Mouse (Mus musculus) lung, embryonic 16.5 days (tissue): ENCODE measurements around the gene Tsc22d1. TPM values are rescaled to one million over a fixed set of nuclear protein-coding genes. Genes with fewer than 3 reads are reported as not detected.
A peak's percentile ranks its signal among the peaks of the same experiment; 100 is the strongest.

Experiments used
- ATAC-seq: fragments of 200-750 bp; cut with Nextera tagmentation; 2 replicates; pipeline ENCODE4 v1.8.0; 2017; ENCODE audit warnings: low read depth, mild to moderate bottlenecking, moderate library complexity
- H3K27ac ChIP-seq: fragments of 300-500 bp; sonication (generic); 2 replicates; pipeline ENCODE4 v1.5.1; 2014; ENCODE audit warnings: mild to moderate bottlenecking, control low read depth, low read length
- H3K27me3 ChIP-seq: fragments of 300-500 bp; sonication (generic); 2 replicates; pipeline ENCODE4 v1.6.1; 2014; ENCODE audit warnings: low read depth, low read length, mixed read lengths; ENCODE audit not compliant: control insufficient read depth, insufficient read depth
- H3K36me3 ChIP-seq: fragments of 300-500 bp; sonication (generic); 2 replicates; pipeline ENCODE4 v1.6.1; 2014; ENCODE audit warnings: low read length; ENCODE audit not compliant: control insufficient read depth, insufficient read depth
- H3K4me1 ChIP-seq: fragments of 300-500 bp; sonication (generic); replicated peaks from 2 replicates; pipeline ENCODE4 v1.6.1; 2014; ENCODE audit warnings: low read length, mixed read lengths; ENCODE audit not compliant: control insufficient read depth, insufficient read depth
- H3K4me2 ChIP-seq: fragments of 300-500 bp; sonication (generic); 2 replicates; pipeline ENCODE4 v1.6.1; 2014; ENCODE audit warnings: low read depth, low read length, control low read depth
- H3K4me3 ChIP-seq: fragments of 300-500 bp; sonication (generic); 2 replicates; pipeline ENCODE4 v1.5.1; 2014; ENCODE audit warnings: mild to moderate bottlenecking, low read length, control low read depth
- H3K9ac ChIP-seq: fragments of 300-500 bp; sonication (generic); 2 replicates; pipeline ENCODE4 v1.6.1; 2014; ENCODE audit warnings: low read length, control low read depth
- H3K9me3 ChIP-seq: fragments of 300-500 bp; sonication (generic); 2 replicates; pipeline ENCODE4 v1.6.1; 2016; ENCODE audit warnings: low read length; ENCODE audit not compliant: control insufficient read depth
- WGBS: fragments of 180-500 bp; shearing (Covaris S2); extraction: QIAGEN DNeasy Blood & Tissue Kit; methylation state at CpG from one replicate; pipeline ENCODE4 v1.1.7; 2014; 5-methylcytosine and 5-hydroxymethylcytosine counted together
- polyA plus RNA-seq: library from polyadenylated mRNA; unstranded; fragments of >200 nt; fragmentation: Nextera tagmentation; extraction: Ambion mirVana; gene quantifications from 2 replicates; pipeline ENCODE4 v1.2.1, GENCODE M21; 2015

Tsc22d1 gene
- polyA plus RNA-seq, 1 experiment from 2014 or later: 737 TPM

DNA sequence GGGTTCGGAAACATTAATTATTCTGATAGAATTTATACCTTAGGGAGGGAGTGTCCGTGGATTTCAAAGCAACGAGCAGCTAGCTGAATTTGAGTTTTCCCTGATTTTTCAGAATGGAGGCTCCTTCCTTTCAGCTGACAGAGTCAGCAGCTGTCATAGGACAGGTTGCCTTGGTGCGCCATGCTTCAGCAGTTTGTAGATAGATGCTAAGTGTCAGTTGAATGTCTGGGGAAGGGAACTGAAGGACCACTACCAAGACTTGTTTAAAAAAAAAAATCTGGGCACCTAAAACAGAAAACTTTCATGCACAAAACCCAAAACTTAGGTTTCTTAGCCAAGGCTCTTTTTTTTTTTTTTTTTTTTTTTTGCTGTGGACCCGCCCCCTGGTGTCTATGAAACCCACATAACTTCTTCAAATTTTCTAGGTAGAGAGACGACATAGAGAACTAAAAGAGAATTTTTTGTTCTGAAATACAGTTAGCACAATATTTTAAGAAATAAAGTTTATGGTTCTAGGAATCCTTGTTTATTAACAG is 99.4 kb downstream of the Tsc22d1 start:
- H3K4me2 ChIP-seq: no peak overlapping the region
- no peak for ATAC-seq
- H3K4me3 ChIP-seq: no peak overlapping the region
- H3K9me3 ChIP-seq: no peaks in the 10 kb centered on the region
- WGBS: 40% methylated on average over 6 of the region's 6 CpGs
- H3K4me1 ChIP-seq: peaks cover 28% of the 10 kb centered on the region
- no peaks in the 10 kb centered on the region for H3K27me3 ChIP-seq
- no peak overlapping the region for H3K27ac ChIP-seq
- peaks cover 3% of the 10 kb centered on the region; the same call in 1 of the 2 replicates for H3K36me3 ChIP-seq
- no peak overlapping the region for H3K9ac ChIP-seq

DNA sequence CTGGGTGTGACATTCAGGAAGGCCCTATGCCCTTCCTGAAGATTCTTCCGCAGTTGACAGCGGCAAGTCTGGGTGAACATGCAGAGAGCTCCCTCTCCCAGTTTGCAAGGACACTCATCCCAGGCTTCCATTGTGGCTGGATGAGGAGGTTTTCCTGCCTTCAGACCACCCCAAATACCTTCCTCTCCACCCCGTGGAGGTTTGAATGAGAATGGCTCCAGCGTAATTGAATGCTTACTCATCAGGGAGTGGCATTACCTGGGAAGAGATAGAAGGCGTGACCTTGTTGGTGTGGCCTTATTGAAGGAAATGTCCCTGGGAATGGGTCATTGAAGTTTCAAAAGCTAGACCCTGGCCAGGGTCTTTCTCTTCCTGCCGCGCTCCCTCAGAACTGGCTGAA is 100.9 kb downstream of the Tsc22d1 start:
- H3K9ac ChIP-seq: no peak overlapping the region
- 66% methylated on average over 7 of the region's 7 CpGs for WGBS
- H3K36me3 ChIP-seq: no peaks in the 10 kb centered on the region
- H3K4me2 ChIP-seq: no peak overlapping the region
- H3K4me1 ChIP-seq: peaks cover 29% of the 10 kb centered on the region
- H3K27ac ChIP-seq: no peak overlapping the region
- ATAC-seq: no peak
- H3K27me3 ChIP-seq: no peaks in the 10 kb centered on the region
- H3K9me3 ChIP-seq: no peaks in the 10 kb centered on the region
- no peak overlapping the region for H3K4me3 ChIP-seq

DNA sequence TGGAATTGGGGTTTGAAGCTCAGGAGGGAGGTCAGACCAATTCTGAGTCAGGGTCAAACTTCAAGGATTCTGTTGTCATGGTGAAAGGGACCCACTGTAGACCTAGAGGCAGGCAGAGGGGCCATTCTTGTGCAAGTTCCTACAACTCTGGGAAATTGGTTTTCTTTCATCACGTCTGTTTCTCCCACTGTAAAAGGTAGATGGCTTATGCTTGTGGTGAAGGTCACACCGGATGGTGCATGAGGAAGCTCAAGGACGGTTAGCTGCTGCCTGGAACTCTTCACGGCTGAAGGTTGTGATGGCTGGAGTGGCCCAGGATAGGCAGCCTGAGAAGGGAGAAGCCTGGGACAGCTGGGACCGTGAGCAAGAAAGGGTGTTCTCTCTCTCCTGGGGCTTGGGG is 103.5 kb downstream of the Tsc22d1 start:
- H3K4me3 ChIP-seq: no peak overlapping the region
- peaks cover 25% of the 10 kb centered on the region for H3K4me1 ChIP-seq
- H3K36me3 ChIP-seq: no peaks in the 10 kb centered on the region
- H3K9ac ChIP-seq: no peak overlapping the region
- no peaks in the 10 kb centered on the region for H3K27me3 ChIP-seq
- no peak overlapping the region for H3K27ac ChIP-seq
- H3K9me3 ChIP-seq: no peaks in the 10 kb centered on the region
- WGBS: 67% methylated on average over 5 of the region's 5 CpGs
- H3K4me2 ChIP-seq: no peak overlapping the region
- no peak for ATAC-seq

DNA sequence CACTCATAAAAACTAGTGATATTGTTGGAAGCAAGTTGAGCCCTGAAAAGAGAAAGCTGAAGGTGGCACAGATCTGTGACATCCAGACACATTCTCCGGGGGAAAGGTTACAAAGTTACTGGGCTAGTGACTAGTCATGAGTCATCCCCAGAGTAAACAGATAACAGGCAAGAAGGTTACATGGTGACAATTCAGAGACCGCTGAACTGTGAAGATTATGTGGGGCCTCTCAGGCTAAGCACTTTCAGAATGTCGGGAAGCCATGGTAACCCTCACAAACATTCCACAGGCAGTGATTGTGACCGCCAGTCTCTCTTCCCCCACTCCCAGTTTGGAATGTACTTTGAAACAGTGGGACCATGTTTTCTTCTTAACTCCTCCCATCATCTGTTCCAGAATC is 105.8 kb downstream of the Tsc22d1 start:
- H3K9me3 ChIP-seq: no peaks in the 10 kb centered on the region
- peaks cover 11% of the 10 kb centered on the region for H3K4me1 ChIP-seq
- peak; percentile 37 for ATAC-seq
- H3K9ac ChIP-seq: no peak overlapping the region
- no peak overlapping the region for H3K27ac ChIP-seq
- H3K4me2 ChIP-seq: no peak overlapping the region
- no peak overlapping the region for H3K4me3 ChIP-seq
- no peaks in the 10 kb centered on the region for H3K36me3 ChIP-seq
- WGBS: 16% methylated on average over 4 of the region's 4 CpGs
- no peaks in the 10 kb centered on the region for H3K27me3 ChIP-seq

DNA sequence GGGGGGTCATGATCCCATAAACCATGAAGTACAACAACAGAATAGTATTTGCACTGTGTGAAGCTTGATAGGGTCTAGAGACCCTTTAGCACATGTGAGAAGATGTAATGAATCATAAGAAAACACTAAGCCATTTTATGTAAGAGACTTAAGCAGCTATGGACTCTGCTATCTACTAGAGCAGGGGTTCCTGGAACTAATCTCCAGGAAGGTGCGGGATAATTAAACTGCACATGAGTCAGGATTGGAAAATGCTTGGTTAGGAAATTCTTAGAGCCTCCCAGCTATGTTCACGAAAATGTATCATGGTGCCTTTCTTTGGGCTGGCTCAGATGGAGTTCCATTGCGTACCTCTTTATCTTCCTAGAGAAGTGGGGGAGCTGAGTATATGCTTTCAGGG is 106.5 kb downstream of the Tsc22d1 start:
- Histone ChIP-seq H3K27me3 (no peaks in the 10 kb centered on the region), H3K27ac (no peak overlapping the region), H3K4me3 (no peak overlapping the region), H3K4me2 (no peak overlapping the region), H3K36me3 (no peaks in the 10 kb centered on the region), H3K9ac (no peak overlapping the region), H3K9me3 (no peaks in the 10 kb centered on the region), H3K4me1 (peaks cover 9% of the 10 kb centered on the region)
- 91% methylated on average over 3 of the region's 3 CpGs for WGBS
- no peak for ATAC-seq

DNA sequence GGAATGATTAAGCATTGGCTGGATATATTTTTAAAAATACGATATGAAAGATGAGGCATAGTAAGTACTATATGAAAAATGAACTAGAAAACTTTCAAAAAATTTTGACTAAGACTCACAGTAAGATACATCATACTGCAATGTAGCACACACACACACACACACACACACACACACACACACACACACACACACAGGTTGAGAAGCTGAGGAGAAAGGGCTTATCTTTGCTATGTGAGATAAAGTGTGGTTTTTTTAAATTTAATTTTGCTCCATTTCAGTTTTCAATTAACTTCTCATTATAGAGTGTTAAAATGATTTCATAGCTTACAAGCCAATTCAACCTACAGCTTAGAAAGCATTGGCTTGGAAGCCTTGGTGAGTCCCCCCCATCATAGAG is 108.6 kb downstream of the Tsc22d1 start:
- Histone ChIP-seq H3K4me2 (no peak overlapping the region), H3K4me3 (no peak overlapping the region), H3K9me3 (no peaks in the 10 kb centered on the region), H3K4me1 (peaks cover 8% of the 10 kb centered on the region; the same call in 1 of the 2 replicates), H3K9ac (no peak overlapping the region), H3K27me3 (no peaks in the 10 kb centered on the region), H3K27ac (no peak overlapping the region), H3K36me3 (no peaks in the 10 kb centered on the region)
- no peak for ATAC-seq
- WGBS: 69% methylated on average over 1 of the region's 1 CpGs

DNA sequence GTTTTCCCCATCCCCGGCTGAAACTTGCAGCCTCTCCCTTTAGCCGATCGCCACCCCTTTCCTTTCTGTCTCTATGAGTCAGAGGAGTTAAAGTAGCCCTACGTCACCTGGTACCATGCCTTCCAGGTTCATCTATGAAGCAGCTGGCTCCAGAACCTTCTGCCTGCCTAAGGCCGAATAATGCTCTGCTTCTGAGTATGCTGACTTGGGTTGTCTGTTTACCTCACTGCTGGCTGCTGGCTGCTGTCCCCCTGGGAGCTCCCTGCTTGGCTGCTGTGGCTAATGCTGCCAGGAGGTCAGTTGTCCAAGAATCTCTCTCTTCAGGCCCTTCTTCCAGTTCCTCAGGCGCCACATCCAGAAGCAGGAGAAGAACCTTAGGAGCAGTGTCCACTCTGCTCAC is 111.7 kb downstream of the Tsc22d1 start:
- peaks cover 8% of the 10 kb centered on the region; the same call in 1 of the 2 replicates for H3K4me1 ChIP-seq
- no peak overlapping the region for H3K4me3 ChIP-seq
- H3K4me2 ChIP-seq: no peak overlapping the region
- ATAC-seq: no peak
- WGBS: 57% methylated on average over 6 of the region's 6 CpGs
- no peaks in the 10 kb centered on the region for H3K9me3 ChIP-seq
- no peak overlapping the region for H3K27ac ChIP-seq
- H3K9ac ChIP-seq: no peak overlapping the region
- H3K36me3 ChIP-seq: no peaks in the 10 kb centered on the region
- no peaks in the 10 kb centered on the region for H3K27me3 ChIP-seq

DNA sequence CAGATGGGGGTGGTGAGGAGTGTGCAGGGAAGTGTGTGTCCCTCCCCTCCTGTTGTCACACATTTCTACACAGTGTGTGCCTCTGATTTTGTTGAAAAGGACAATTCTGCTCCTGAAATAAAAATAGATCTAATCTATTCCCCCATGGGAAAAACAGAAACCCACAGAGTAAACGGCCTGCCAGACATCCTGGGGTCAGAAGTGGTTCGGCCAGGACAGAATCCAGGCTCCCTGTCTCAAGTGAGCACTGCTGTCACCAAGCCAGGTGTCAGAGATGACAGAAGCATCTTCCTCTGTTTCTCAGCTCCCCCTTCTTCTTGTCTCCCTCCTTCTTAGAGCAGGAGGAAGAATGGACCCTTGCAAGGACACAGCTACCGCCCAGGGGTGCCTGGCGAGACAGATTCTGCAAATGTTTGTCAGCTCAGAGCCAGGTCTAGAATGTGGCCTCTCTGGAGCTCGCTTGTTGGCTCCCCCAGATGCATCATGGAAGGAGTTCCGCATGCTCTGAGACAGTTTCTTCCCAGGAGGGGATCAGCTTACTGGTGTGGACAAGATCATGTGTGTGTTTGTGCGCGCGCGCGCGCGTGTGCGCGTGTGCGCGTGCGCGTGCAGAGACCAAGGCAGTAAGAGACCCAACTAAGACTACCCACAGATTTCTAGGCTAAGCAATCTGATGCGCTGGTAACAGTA is 112.4 kb downstream of the Tsc22d1 start:
- H3K4me1 ChIP-seq: peaks cover 8% of the 10 kb centered on the region; the same call in 1 of the 2 replicates
- no peak overlapping the region for H3K9ac ChIP-seq
- no peaks in the 10 kb centered on the region for H3K9me3 ChIP-seq
- no peak for ATAC-seq
- 83% methylated on average over 20 of the region's 20 CpGs for WGBS
- no peaks in the 10 kb centered on the region for H3K36me3 ChIP-seq
- no peak overlapping the region for H3K27ac ChIP-seq
- no peaks in the 10 kb centered on the region for H3K27me3 ChIP-seq
- H3K4me3 ChIP-seq: no peak overlapping the region
- no peak overlapping the region for H3K4me2 ChIP-seq

DNA sequence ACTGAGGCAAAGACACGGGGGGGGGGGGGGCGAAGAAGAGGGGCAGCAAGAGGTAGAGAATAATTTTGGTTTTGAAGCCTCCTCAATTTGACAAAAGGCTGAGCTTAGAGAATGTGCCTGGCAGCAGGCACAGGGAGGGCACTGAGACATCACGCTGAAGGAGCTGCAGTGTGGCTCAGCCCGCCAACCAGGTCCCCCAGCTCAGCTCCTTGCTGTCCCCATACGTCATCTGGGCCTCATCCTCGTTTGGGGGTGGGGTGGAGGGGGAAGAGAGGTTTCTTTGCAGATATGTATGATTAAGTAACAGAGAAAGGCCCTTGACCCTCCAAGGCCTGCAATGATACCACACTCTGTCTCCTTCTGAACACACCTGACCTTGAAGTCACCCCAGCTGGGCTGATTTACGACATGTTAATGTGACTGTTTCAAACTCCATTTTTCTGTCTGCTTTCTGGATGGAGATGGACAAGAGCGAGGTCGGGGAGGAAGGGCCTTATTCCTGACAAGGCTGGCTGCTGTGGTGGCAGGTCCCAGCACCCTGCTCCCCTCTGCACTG is 113.1 kb downstream of the Tsc22d1 start:
- H3K4me2 ChIP-seq: no peak overlapping the region
- ATAC-seq: no peak
- H3K27ac ChIP-seq: no peak overlapping the region
- 48% methylated on average over 9 of the region's 9 CpGs for WGBS
- peaks cover 12% of the 10 kb centered on the region for H3K4me1 ChIP-seq
- no peaks in the 10 kb centered on the region for H3K9me3 ChIP-seq
- no peak overlapping the region for H3K4me3 ChIP-seq
- no peaks in the 10 kb centered on the region for H3K36me3 ChIP-seq
- no peaks in the 10 kb centered on the region for H3K27me3 ChIP-seq
- H3K9ac ChIP-seq: no peak overlapping the region
